Mouse (Mus musculus): ENCODE measurements around the gene Olfr393. TPM values are rescaled to one million over a fixed set of nuclear protein-coding genes. Genes with fewer than 3 reads are reported as not detected.

The Olfr393 gene
- not detected in 2 replicates for polyA plus RNA-seq (2014; fragmentation: Nextera tagmentation; extraction: Ambion mirVana)

GRCm38 (mm10) chr11:73851354-73851753 lies at the start of gene Olfr393:
TSS of gene Olfr393 (minus strand) at chr11:73851454.
- H3K4me1 ChIP-seq (ENCODE audit: control insufficient read depth, insufficient read depth, low read length): no peaks in the 10 kb centered on the region
- no peak within 1 kb of the TSS for H3K4me3 ChIP-seq (ENCODE audit: low read depth, low read length)
- H3K9me3 ChIP-seq (ENCODE audit: control insufficient read depth, low read length): peaks cover 4% of the 10 kb centered on the region
- H3K27ac ChIP-seq (ENCODE audit: low read depth, low read length): no peak within 1 kb of the TSS
- no peak for ATAC-seq (ENCODE audit: insufficient read depth, low FRiP score, low TSS enrichment)
- no peaks in the 10 kb centered on the region for H3K36me3 ChIP-seq (ENCODE audit: control insufficient read depth, insufficient read depth, low read length)
- no peaks in the 10 kb centered on the region for H3K27me3 ChIP-seq (ENCODE audit: control insufficient read depth, insufficient read depth, low read length)
- no peak within 1 kb of the TSS for H3K4me2 ChIP-seq (ENCODE audit: low read depth)
- no peak within 1 kb of the TSS for H3K9ac ChIP-seq (ENCODE audit: low read length)
- no peak for DNase-seq (ENCODE audit: low spot score)

- no peaks in the 10 kb centered on the region for H3K36me3 ChIP-seq (ENCODE audit: control insufficient read depth, insufficient read depth, low read length)
- ATAC-seq (ENCODE audit: insufficient read depth, low FRiP score, low TSS enrichment) (no peak), DNase-seq (ENCODE audit: low spot score) (no peak)
- no peaks in the 10 kb centered on the region for H3K4me1 ChIP-seq (ENCODE audit: control insufficient read depth, insufficient read depth, low read length)
- no peaks in the 10 kb centered on the region; the same call in 1 of the 2 replicates for H3K9me3 ChIP-seq (ENCODE audit: control insufficient read depth, low read length)
- H3K4me2 ChIP-seq (ENCODE audit: low read depth): no peak within 1 kb of the TSS
- H3K4me3 ChIP-seq (ENCODE audit: low read depth, low read length): no peak within 1 kb of the TSS
- 94% methylated on average over 1 of the region's 1 CpGs for WGBS
- no peak within 1 kb of the TSS for H3K9ac ChIP-seq (ENCODE audit: low read length)
- H3K27ac ChIP-seq (ENCODE audit: low read depth, low read length): no peak within 1 kb of the TSS
- H3K27me3 ChIP-seq (ENCODE audit: control insufficient read depth, insufficient read depth, low read length): no peaks in the 10 kb centered on the region
These were observed 39.4 kb upstream of the Olfr393 start, which contains the start of gene Olfr394 for GRCm38 (mm10) chr11:73890671-73891070. TSS of gene Olfr394 (minus strand) at chr11:73890771.

- Histone ChIP-seq H3K4me2 (ENCODE audit: low read depth) (no peak within 1 kb of the TSS), H3K9me3 (ENCODE audit: control insufficient read depth, low read length) (no peaks in the 10 kb centered on the region), H3K27ac (ENCODE audit: low read depth, low read length) (no peak within 1 kb of the TSS), H3K4me3 (ENCODE audit: low read depth, low read length) (no peak within 1 kb of the TSS), H3K36me3 (ENCODE audit: control insufficient read depth, insufficient read depth, low read length) (no peaks in the 10 kb centered on the region), H3K27me3 (ENCODE audit: control insufficient read depth, insufficient read depth, low read length) (no peaks in the 10 kb centered on the region), H3K9ac (ENCODE audit: low read length) (no peak within 1 kb of the TSS), H3K4me1 (ENCODE audit: control insufficient read depth, insufficient read depth, low read length) (no peaks in the 10 kb centered on the region)
- WGBS: 97% methylated on average over 1 of the region's 1 CpGs
- DNase-seq (ENCODE audit: low spot score) (no peak), ATAC-seq (ENCODE audit: insufficient read depth, low FRiP score, low TSS enrichment) (no peak)
These were observed 34.3 kb downstream of the Olfr393 start, which contains the start of gene Olfr392 for GRCm38 (mm10) chr11:73816949-73817348. TSS of gene Olfr392 (minus strand) at chr11:73817049.

- H3K4me1 ChIP-seq (ENCODE audit: control insufficient read depth, insufficient read depth, low read length): no peaks in the 10 kb centered on the region
- DNase-seq (ENCODE audit: low spot score): no peak
- no peaks in the 10 kb centered on the region; the same call in 1 of the 2 replicates for H3K9me3 ChIP-seq (ENCODE audit: control insufficient read depth, low read length)
- H3K36me3 ChIP-seq (ENCODE audit: control insufficient read depth, insufficient read depth, low read length): no peaks in the 10 kb centered on the region
- H3K27ac ChIP-seq (ENCODE audit: low read depth, low read length): no peak within 1 kb of the TSS
- no peak within 1 kb of the TSS for H3K4me3 ChIP-seq (ENCODE audit: low read depth, low read length)
- H3K27me3 ChIP-seq (ENCODE audit: control insufficient read depth, insufficient read depth, low read length): no peaks in the 10 kb centered on the region
- ATAC-seq (ENCODE audit: insufficient read depth, low FRiP score, low TSS enrichment): no peak
- no peak within 1 kb of the TSS for H3K9ac ChIP-seq (ENCODE audit: low read length)
- 52% methylated on average over 1 of the region's 1 CpGs for WGBS
- no peak within 1 kb of the TSS for H3K4me2 ChIP-seq (ENCODE audit: low read depth)
These were observed 48.3 kb downstream of the Olfr393 start, which contains the start of gene Olfr391-ps for GRCm38 (mm10) chr11:73802952-73803351. TSS of gene Olfr391-ps (minus strand) at chr11:73803052.

Other genes with a start within 250 kb of the Olfr393 start
- not detected in 2 replicates for gene Zfp735, start 162.7 kb downstream of the Olfr393 start, polyA plus RNA-seq (2014; fragmentation: Nextera tagmentation; extraction: Ambion mirVana)
- gene Olfr389, start 70.7 kb downstream of the Olfr393 start, polyA plus RNA-seq (2014; fragmentation: Nextera tagmentation; extraction: Ambion mirVana): not detected in 2 replicates
- not detected in 2 replicates for gene Olfr390, start 68.5 kb downstream of the Olfr393 start, polyA plus RNA-seq (2014; fragmentation: Nextera tagmentation; extraction: Ambion mirVana)
- gene Olfr391-ps, start 48.4 kb downstream of the Olfr393 start, polyA plus RNA-seq (2014; fragmentation: Nextera tagmentation; extraction: Ambion mirVana): not detected in 2 replicates
- gene Olfr392, start 34.4 kb downstream of the Olfr393 start, polyA plus RNA-seq (2014; fragmentation: Nextera tagmentation; extraction: Ambion mirVana): not detected in 2 replicates
- not detected in 2 replicates for gene Olfr394, start 39.3 kb upstream of the Olfr393 start, polyA plus RNA-seq (2014; fragmentation: Nextera tagmentation; extraction: Ambion mirVana)
- not detected in 2 replicates for gene Olfr395, start 57.8 kb upstream of the Olfr393 start, polyA plus RNA-seq (2014; fragmentation: Nextera tagmentation; extraction: Ambion mirVana)
- gene Olfr23, start 85.2 kb upstream of the Olfr393 start, polyA plus RNA-seq (2014; fragmentation: Nextera tagmentation; extraction: Ambion mirVana): not detected in 2 replicates
- not detected in 2 replicates for gene Olfr397, start 109.4 kb upstream of the Olfr393 start, polyA plus RNA-seq (2014; fragmentation: Nextera tagmentation; extraction: Ambion mirVana)
- not detected in 2 replicates for gene Olfr398, start 139.0 kb upstream of the Olfr393 start, polyA plus RNA-seq (2014; fragmentation: Nextera tagmentation; extraction: Ambion mirVana)
- gene Olfr139, start 205.1 kb upstream of the Olfr393 start, polyA plus RNA-seq (2014; fragmentation: Nextera tagmentation; extraction: Ambion mirVana): not detected in 2 replicates
- not detected in 2 replicates for gene Olfr399, start 205.2 kb upstream of the Olfr393 start, polyA plus RNA-seq (2014; fragmentation: Nextera tagmentation; extraction: Ambion mirVana)
- not detected in 2 replicates for gene Zfp616, start 218.5 kb upstream of the Olfr393 start, polyA plus RNA-seq (2014; fragmentation: Nextera tagmentation; extraction: Ambion mirVana)